Mouse (Mus musculus) kidney, adult 2 months (tissue): ENCODE measurements around the gene Fem1a. TPM values are rescaled to one million over a fixed set of nuclear protein-coding genes. Genes with fewer than 3 reads are reported as not detected.
A peak's percentile ranks its signal among the peaks of the same experiment; 100 is the strongest.
"Not testable (repeated sequence)": the region's sequence is repeated elsewhere in the genome, so short reads cannot be mapped to it uniquely, and the experiment has no call there.

Source experiments
- DNase-seq: peaks from one replicate; pipeline ENCODE4 v3.0.0; 2021
- H3K27ac ChIP-seq: fragments of 200-500 bp; 2 replicates; pipeline ENCODE4 v1.5.1; 2012; ENCODE audit warnings: low read depth, low read length, control low read depth, inconsistent platforms; ENCODE audit not compliant: insufficient read depth
- H3K27me3 ChIP-seq: fragments of 200-500 bp; replicated peaks from 2 replicates; pipeline ENCODE4 v1.6.1; 2012; ENCODE audit warnings: mild to moderate bottlenecking, moderate library complexity, low read length, inconsistent platforms; ENCODE audit not compliant: control insufficient read depth, insufficient read depth
- H3K36me3 ChIP-seq: fragments of 200-500 bp; 2 replicates; pipeline ENCODE4 v1.6.1; 2012; ENCODE audit warnings: mild to moderate bottlenecking, moderate library complexity, low read length, inconsistent platforms; ENCODE audit not compliant: control insufficient read depth, insufficient read depth
- H3K4me1 ChIP-seq: fragments of 200-500 bp; 2 replicates; pipeline ENCODE4 v1.6.1; 2011; ENCODE audit warnings: low read length; ENCODE audit not compliant: control insufficient read depth, insufficient read depth
- H3K4me3 ChIP-seq: fragments of 200-500 bp; 2 replicates; pipeline ENCODE4 v1.5.1; 2011; ENCODE audit warnings: mild to moderate bottlenecking, low read depth, low read length, control low read depth; ENCODE audit not compliant: insufficient read depth
- CTCF ChIP-seq: fragments of 200-500 bp; conservative IDR thresholded peaks from 2 replicates; pipeline ENCODE4 v1.5.1; 2011; ENCODE audit warnings: low read depth, mild to moderate bottlenecking, control low read depth, low read length, moderate library complexity, mixed read lengths; ENCODE audit not compliant: insufficient read depth, insufficient read length
- POLR2A ChIP-seq: fragments of 200-500 bp; IDR thresholded peaks from one replicate; pipeline ENCODE4 v1.6.1; 2011; ENCODE audit warnings: low read depth, low read length, control low read depth
- WGBS: fragments of 180-500 bp; shearing (Covaris S2); methylation state at CpG from one replicate; pipeline ENCODE4 v1.1.7; 2018; 5-methylcytosine and 5-hydroxymethylcytosine counted together
- polyA plus RNA-seq: library from polyadenylated mRNA; depleted of rRNA; stranded (reverse); fragments of >200 nt; gene quantifications from 2 replicates; pipeline ENCODE4 v1.2.3, GENCODE M21; 2012

Fem1a gene
- polyA plus RNA-seq, 1 experiment, result 23.7 TPM

DNA sequence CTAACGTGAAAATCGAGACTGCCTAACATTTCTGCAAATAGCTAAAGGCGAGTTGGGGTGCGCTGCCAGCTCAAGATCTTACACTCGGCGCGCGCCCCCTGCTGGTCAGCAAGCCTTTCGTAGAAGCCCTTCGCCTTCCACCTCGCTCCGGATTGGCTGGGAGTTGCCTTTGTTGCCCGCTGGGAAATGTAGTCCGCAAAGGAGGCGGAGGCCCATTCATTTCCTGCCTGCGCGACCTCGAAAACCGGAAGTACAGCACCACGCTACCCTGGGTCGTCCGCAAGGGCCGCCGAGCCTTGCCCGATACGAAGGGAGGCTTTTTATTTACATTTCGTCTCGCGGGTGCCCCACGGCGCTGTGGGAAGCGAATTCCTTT is 759 bp upstream of the Fem1a start:
- TF ChIP-seq POLR2A (peak; percentile 21), CTCF (peak; percentile 92)
- WGBS, result under 1% methylated on average over 32 of the region's 32 CpGs
- peak overlapping the region; percentile 68 for H3K4me3 ChIP-seq
- H3K36me3 ChIP-seq, result no peaks in the 10 kb centered on the region
- peak; percentile 99 for DNase-seq
- no peaks in the 10 kb centered on the region for H3K27me3 ChIP-seq
- peak overlapping the region; percentile 94 for H3K27ac ChIP-seq
- H3K4me1 ChIP-seq, result peaks cover 19% of the 10 kb centered on the region

GRCm38 (mm10) chr17:56257181-56257894 is 728 bp downstream of the Fem1a start:
- peak overlapping the region; percentile 43 for H3K27ac ChIP-seq
- TF ChIP-seq CTCF (no peak), POLR2A (no peak)

DNA sequence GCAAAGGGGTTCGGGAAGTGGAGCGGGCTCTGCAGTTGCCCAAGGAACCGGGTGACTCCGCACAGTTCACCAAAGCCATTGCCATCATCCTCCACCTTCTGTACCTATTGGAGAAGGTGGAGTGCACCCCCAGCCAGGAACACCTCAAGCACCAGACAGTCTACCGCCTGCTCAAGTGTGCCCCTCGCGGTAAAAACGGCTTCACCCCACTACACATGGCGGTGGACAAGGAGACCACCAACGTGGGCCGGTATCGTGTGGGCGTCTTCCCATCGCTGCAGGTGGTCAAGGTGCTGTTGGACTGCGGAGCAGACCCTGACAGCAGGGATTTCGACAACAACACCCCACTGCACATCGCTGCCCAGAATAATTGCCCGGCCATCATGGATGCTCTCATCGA is 1.7 kb downstream of the Fem1a start:
- peaks cover 26% of the 10 kb centered on the region for H3K4me1 ChIP-seq
- H3K27me3 ChIP-seq, H3K36me3 ChIP-seq, H3K27ac ChIP-seq, DNase-seq, H3K4me3 ChIP-seq: not testable (repeated sequence)
- 89% methylated on average over 19 of the region's 19 CpGs for WGBS

More at GRCm38 (mm10) chr17:56257181-56257894, 728 bp downstream of the Fem1a start:
- Histone ChIP-seq H3K4me3 (peak overlapping the region; percentile 67), H3K4me1 (peaks cover 26% of the 10 kb centered on the region), H3K27me3 (no peaks in the 10 kb centered on the region), H3K36me3 (no peaks in the 10 kb centered on the region)
- WGBS, result 5% methylated on average over 58 of the region's 58 CpGs
- peak; percentile 69 for DNase-seq

DNA sequence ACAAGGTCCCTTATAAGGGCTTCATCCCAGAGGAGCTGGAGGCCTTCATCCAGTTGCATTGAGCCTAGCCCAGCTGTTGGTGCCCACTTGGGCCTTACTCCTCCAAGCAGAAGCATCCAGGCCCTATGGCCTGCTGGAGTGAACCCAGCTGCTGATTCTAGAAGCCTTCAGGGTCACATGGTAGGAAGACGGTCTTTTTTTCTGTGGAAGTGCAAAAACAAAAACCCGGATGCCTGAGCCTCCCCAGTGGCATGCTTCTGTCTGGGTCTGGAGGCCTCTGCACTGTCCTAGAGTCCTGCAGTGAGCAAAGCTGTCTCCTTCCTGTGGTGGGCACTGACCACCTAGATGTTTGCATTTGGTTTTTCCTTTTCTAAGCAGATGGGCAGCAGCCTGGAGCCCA is 2.2 kb downstream of the Fem1a start:
- H3K4me1 ChIP-seq, result peaks cover 26% of the 10 kb centered on the region
- not testable (repeated sequence) for H3K4me3 ChIP-seq, H3K27me3 ChIP-seq, H3K27ac ChIP-seq, H3K36me3 ChIP-seq, DNase-seq
- 21% methylated on average over 2 of the region's 2 CpGs for WGBS

DNA sequence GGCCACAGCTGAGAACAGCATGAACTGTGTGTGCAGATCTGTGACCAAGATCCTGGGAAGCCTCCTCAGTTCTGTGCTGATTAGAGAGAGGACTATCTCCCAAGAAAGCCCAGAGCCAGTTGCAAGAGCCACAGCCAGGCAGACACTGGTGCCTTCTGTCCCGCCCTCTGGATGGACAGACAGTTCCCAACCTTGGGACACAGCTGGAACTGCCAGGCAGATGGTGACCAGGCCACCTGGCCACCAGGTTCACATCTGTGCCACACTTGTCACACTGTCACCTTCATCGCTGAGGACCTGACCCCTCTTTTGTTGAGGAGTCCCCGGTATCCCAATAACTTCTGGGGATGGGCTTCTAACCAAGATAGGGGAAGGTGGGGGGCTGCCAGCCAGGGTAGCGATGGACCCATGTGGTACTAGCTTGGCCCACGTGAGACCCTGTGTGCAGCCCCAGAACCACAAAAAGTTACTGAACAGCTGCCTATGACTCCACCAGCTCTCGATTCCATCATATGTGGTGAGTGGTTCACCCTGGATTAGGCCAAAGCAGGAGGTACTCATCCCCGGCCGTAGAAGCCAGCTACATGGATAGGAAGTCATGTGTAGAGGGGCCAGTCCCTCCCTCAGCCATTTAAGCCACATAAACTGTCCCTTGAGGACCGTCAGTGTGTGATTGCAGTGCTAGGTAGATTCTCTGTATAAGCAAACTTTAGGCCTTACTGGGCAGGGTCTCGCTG is 2.9 kb downstream of the Fem1a start:
- no peak overlapping the region for H3K4me3 ChIP-seq
- no peak overlapping the region for H3K27ac ChIP-seq
- DNase-seq, result no peak
- WGBS, result 82% methylated on average over 10 of the region's 10 CpGs
- no peak for TF ChIP-seq POLR2A
- peaks cover 26% of the 10 kb centered on the region for H3K4me1 ChIP-seq
- H3K36me3 ChIP-seq, result no peaks in the 10 kb centered on the region; the same call in 1 of the 2 replicates
- H3K27me3 ChIP-seq, result no peaks in the 10 kb centered on the region

DNA sequence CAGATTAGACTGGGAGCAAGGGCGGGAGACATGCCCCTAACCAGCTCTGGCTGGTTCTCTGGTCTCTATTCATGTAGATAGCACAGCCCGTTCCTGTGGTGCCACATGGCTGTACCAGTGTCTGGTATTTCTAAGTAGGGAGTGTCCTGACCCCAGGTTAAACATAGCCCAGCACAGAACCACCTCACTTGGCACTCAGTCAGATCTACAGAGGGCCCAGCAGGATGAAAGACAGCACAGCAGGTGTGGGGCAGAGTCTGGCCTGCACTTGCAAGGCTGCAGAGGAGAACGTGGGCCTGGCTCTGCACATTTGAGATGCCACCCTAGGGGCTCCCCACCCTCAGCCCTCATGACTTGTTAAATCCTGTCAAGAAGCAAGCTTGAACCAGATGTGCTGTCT is 4.6 kb downstream of the Fem1a start:
- H3K27ac ChIP-seq, result no peak overlapping the region
- peaks cover 26% of the 10 kb centered on the region for H3K4me1 ChIP-seq
- WGBS, result 29% methylated on average over 3 of the region's 3 CpGs
- TF ChIP-seq CTCF (no peak), POLR2A (no peak)
- H3K36me3 ChIP-seq, result no peaks in the 10 kb centered on the region; the same call in 1 of the 2 replicates
- H3K4me3 ChIP-seq, result no peak overlapping the region
- peak; percentile 72 for DNase-seq
- no peaks in the 10 kb centered on the region for H3K27me3 ChIP-seq

GRCm38 (mm10) chr17:56262645-56263094 is 6.1 kb downstream of the Fem1a start:
- DNase-seq, result no peak
- Histone ChIP-seq H3K36me3 (no peaks in the 10 kb centered on the region; the same call in 1 of the 2 replicates), H3K4me3 (no peak overlapping the region), H3K27ac (no peak overlapping the region), H3K27me3 (no peaks in the 10 kb centered on the region), H3K4me1 (peaks cover 26% of the 10 kb centered on the region)
- TF ChIP-seq POLR2A, result no peak
- no peak for TF ChIP-seq CTCF
- WGBS, result 68% methylated on average over 3 of the region's 3 CpGs
